Mouse (Mus musculus) kidney, adult 2 months (tissue): ENCODE measurements at regions not wholly inside any gene's neighbourhood (a gene's known extent, or its start where the extent isn't known, plus 50 kb on each side); places are given as distances from the start of the nearest gene placed in this dataset.

Experiments
- CTCF ChIP-seq: fragments of 200-500 bp; conservative IDR thresholded peaks from 2 replicates; pipeline ENCODE4 v1.5.1; 2011; ENCODE audit warnings: low read depth, mild to moderate bottlenecking, control low read depth, low read length, moderate library complexity, mixed read lengths; ENCODE audit not compliant: insufficient read depth, insufficient read length
- POLR2A ChIP-seq: fragments of 200-500 bp; IDR thresholded peaks from one replicate; pipeline ENCODE4 v1.6.1; 2011; ENCODE audit warnings: low read depth, low read length, control low read depth

DNA sequence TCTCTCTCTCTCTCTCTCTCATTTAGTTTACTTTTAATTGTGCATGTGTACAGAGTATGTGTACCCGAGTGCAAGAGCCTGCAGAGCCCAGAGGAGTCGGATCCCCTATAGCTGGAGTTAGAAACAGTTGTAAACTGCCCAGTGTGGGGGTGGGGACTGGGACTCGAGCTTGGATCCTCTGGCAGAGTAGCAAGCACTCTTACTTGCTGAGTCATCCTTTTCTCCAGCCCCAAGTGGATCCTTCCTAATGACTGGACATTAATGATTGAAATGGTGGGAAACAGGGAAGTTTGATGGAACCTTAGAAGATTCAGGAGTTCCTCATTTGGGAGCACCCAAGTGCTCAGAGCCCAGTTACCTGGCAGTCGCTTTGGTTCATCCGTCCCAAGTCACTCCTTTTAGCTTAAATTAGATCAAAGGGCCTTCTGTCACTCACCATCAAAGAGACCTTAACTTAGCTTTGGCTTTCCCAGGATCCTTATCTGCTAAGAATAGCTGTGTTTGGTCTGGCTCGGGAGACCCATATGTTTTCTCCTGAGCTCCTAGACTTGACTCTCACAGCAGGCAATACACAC lies 170.3 kb upstream of the Jmjd1c start:
- TF ChIP-seq POLR2A = no peak
- TF ChIP-seq CTCF = no peak
